In the genomic region with DNA sequence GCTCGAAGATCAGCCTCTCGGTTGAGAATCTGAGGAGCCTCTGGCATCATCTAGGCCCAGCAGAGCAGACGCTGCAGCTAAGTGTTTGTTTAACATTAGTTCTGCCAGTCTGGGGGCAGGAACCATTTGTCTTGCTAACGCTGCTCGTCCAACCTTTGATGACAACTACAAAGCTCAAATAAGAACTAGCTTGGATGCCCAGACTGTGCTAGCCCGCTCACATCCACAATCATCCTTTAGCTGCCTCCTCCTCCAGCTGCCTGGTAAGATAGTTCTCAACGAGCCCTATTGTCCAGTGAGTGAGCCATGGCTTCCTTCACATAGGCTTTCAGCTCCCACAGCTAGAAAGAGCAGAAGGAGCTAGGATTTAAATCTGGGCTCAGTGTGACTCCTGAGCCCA, we compare ENCODE assay signal across 12 mouse cellular contexts. TPM values are rescaled to one million over a fixed set of nuclear protein-coding genes. Genes with fewer than 3 reads are reported as not detected.
DNase-seq lines count a peak whose midpoint lies in the region; ATAC-seq and TF ChIP-seq lines count a peak whose summit lies in the region.
"Had no signal": no experiment of that assay in that cellular context is flagged by ENCODE, and none has a peak within 500 bp of the region (broad histone marks: within the 10 kb centered on the region; RNA-seq: fewer than 3 reads in every experiment).

No protein-coding gene starts in this region.

- no peak for TF ChIP-seq POLR2A in heart, adult 2 months (IDR thresholded peaks at IDR 0.05; ENCODE audit: insufficient read depth, low read depth, low read length)

- intact Hi-C loops in heart, adult 2 months (cut with DNase I), result no loop called here

- no peaks in the 10 kb centered on the region for H3K27me3 ChIP-seq in heart, adult 2 months (ENCODE audit: control insufficient read depth, insufficient read depth, low read length)
- no peaks in the 10 kb centered on the region for H3K27me3 ChIP-seq in lung, embryonic 16.5 days (ENCODE audit: control insufficient read depth, insufficient read depth, low read depth, low read length)
- H3K27me3 ChIP-seq in lung, postnatal 0 days (replicated peaks; ENCODE audit: insufficient read depth, low read length), result no peaks in the 10 kb centered on the region
- H3K27me3 ChIP-seq in hindbrain, embryonic 14.5 days (ENCODE audit: control insufficient read depth, insufficient read depth, low read length), result no peaks in the 10 kb centered on the region
- no peaks in the 10 kb centered on the region for H3K27me3 ChIP-seq in stomach, embryonic 15.5 days (replicated peaks)
- H3K27me3 ChIP-seq: embryonic facial prominence, embryonic 13.5 days; midbrain, embryonic 12.5 days had no signal

- H3K79me2 ChIP-seq in heart, adult 2 months (replicated peaks; ENCODE audit: control insufficient read depth, insufficient read depth, low read length), result no peaks in the 10 kb centered on the region

- WGBS in heart, adult 2 months, result 68% methylated on average over 7 of the region's 7 CpGs
- WGBS in lung, embryonic 16.5 days, result 26% methylated on average over 7 of the region's 7 CpGs
- 32% methylated on average over 7 of the region's 7 CpGs for WGBS in lung, postnatal 0 days
- 18% methylated on average over 7 of the region's 7 CpGs for WGBS in hindbrain, embryonic 14.5 days
- 34% methylated on average over 7 of the region's 7 CpGs for WGBS in stomach, embryonic 15.5 days

- no peak for DNase-seq in heart, adult 2 months
- DNase-seq in heart, postnatal 4 days, result no peak
- DNase-seq in lung, postnatal 0 days (ENCODE audit: low spot score), result no peak
- no peak for DNase-seq in hindbrain, embryonic 14.5 days (ENCODE audit: low spot score)
- no peak for DNase-seq in thymus, postnatal 14 days
- DNase-seq in cerebellum, adult 9-11 months, result no peak

- no peak for TF ChIP-seq CTCF in heart, adult 2 months (IDR thresholded peaks at IDR 0.05)
- TF ChIP-seq CTCF in lung, postnatal 0 days (IDR thresholded peaks at IDR 0.05), result no peak

- H3K4me2 ChIP-seq in lung, embryonic 16.5 days (ENCODE audit: low read depth, low read length), result no peak overlapping the region
- H3K4me2 ChIP-seq in lung, postnatal 0 days (replicated peaks; ENCODE audit: low read depth, low read length), result no peak overlapping the region
- no peak overlapping the region for H3K4me2 ChIP-seq in hindbrain, embryonic 14.5 days (replicated peaks)
- H3K4me2 ChIP-seq in stomach, embryonic 15.5 days, result no peak overlapping the region
- H3K4me2 ChIP-seq: embryonic facial prominence, embryonic 13.5 days; heart, embryonic 11.5 days; midbrain, embryonic 12.5 days had no signal

- TF ChIP-seq EP300 in heart, adult 2 months (IDR thresholded peaks at IDR 0.05; ENCODE audit: insufficient read depth, low read depth, low read length), result no peak
- no peak for TF ChIP-seq EP300 in lung, postnatal 0 days (IDR thresholded peaks at IDR 0.05)

- H3K4me1 ChIP-seq in heart, adult 2 months (ENCODE audit: control insufficient read depth, insufficient read depth, low read length), result peaks cover 4% of the 10 kb centered on the region
- peaks cover 25% of the 10 kb centered on the region for H3K4me1 ChIP-seq in lung, embryonic 16.5 days (replicated peaks; ENCODE audit: control insufficient read depth, insufficient read depth, low read length)
- H3K4me1 ChIP-seq in lung, postnatal 0 days (ENCODE audit: insufficient read depth, low read depth, low read length), result no peaks in the 10 kb centered on the region; the same call in 1 of the 2 replicates
- no peaks in the 10 kb centered on the region for H3K4me1 ChIP-seq in hindbrain, embryonic 14.5 days (replicated peaks; ENCODE audit: control insufficient read depth, insufficient read depth, low read length)
- peaks cover 17% of the 10 kb centered on the region for H3K4me1 ChIP-seq in stomach, embryonic 15.5 days

- H3K36me3 ChIP-seq in heart, adult 2 months (ENCODE audit: control insufficient read depth, insufficient read depth, low read length), result no peaks in the 10 kb centered on the region
- no peaks in the 10 kb centered on the region for H3K36me3 ChIP-seq in lung, embryonic 16.5 days (ENCODE audit: control insufficient read depth, insufficient read depth, low read length)
- no peaks in the 10 kb centered on the region for H3K36me3 ChIP-seq in lung, postnatal 0 days (ENCODE audit: insufficient read depth, low read length)
- peaks cover 13% of the 10 kb centered on the region; the same call in 1 of the 2 replicates for H3K36me3 ChIP-seq in hindbrain, embryonic 14.5 days (replicated peaks; ENCODE audit: control insufficient read depth, insufficient read depth)
- H3K36me3 ChIP-seq in stomach, embryonic 15.5 days, result no peaks in the 10 kb centered on the region
- H3K36me3 ChIP-seq: embryonic facial prominence, embryonic 13.5 days had no signal

- no peaks in the 10 kb centered on the region for H3K9me3 ChIP-seq in lung, embryonic 16.5 days (ENCODE audit: control insufficient read depth, low read length)
- no peaks in the 10 kb centered on the region for H3K9me3 ChIP-seq in lung, postnatal 0 days (ENCODE audit: low read length)
- no peaks in the 10 kb centered on the region for H3K9me3 ChIP-seq in hindbrain, embryonic 14.5 days (ENCODE audit: control insufficient read depth, low read length)
- no peaks in the 10 kb centered on the region for H3K9me3 ChIP-seq in stomach, embryonic 15.5 days
- H3K9me3 ChIP-seq: embryonic facial prominence, embryonic 13.5 days; midbrain, embryonic 12.5 days had no signal

- ATAC-seq in lung, embryonic 16.5 days (ENCODE audit: low read depth), result no peak
- no peak for ATAC-seq in lung, postnatal 0 days
- ATAC-seq in hindbrain, embryonic 14.5 days (ENCODE audit: low FRiP score), result no peak
- ATAC-seq in stomach, embryonic 15.5 days (ENCODE audit: insufficient read depth, low FRiP score, low read depth), result no peak
- ATAC-seq: Patski had no signal

- H3K27ac ChIP-seq in heart, adult 2 months, result peak overlapping the region; percentile 49
- peak overlapping the region; percentile 31 for H3K27ac ChIP-seq in lung, embryonic 16.5 days (ENCODE audit: low read length)
- H3K27ac ChIP-seq in lung, postnatal 0 days (ENCODE audit: low read length), result no peak overlapping the region
- peak overlapping the region; percentile 55 for H3K27ac ChIP-seq in hindbrain, embryonic 14.5 days
- H3K27ac ChIP-seq in stomach, embryonic 15.5 days, result peak overlapping the region; percentile 48; the same call in 1 of the 2 replicates
- H3K27ac ChIP-seq: embryonic facial prominence, embryonic 13.5 days; midbrain, embryonic 12.5 days had no signal

- no peak overlapping the region for H3K9ac ChIP-seq in heart, adult 2 months (ENCODE audit: low read depth, low read length)
- H3K9ac ChIP-seq in lung, embryonic 16.5 days (ENCODE audit: low read length), result peak overlapping the region; percentile 25; the same call in 1 of the 2 replicates
- H3K9ac ChIP-seq in lung, postnatal 0 days (replicated peaks; ENCODE audit: low read depth), result no peak overlapping the region
- H3K9ac ChIP-seq in hindbrain, embryonic 14.5 days, result no peak overlapping the region
- no peak overlapping the region for H3K9ac ChIP-seq in stomach, embryonic 15.5 days
- H3K9ac ChIP-seq: embryonic facial prominence, embryonic 13.5 days; midbrain, embryonic 12.5 days had no signal

- no peak overlapping the region for H3K4me3 ChIP-seq in heart, adult 2 months
- H3K4me3 ChIP-seq in lung, embryonic 16.5 days (ENCODE audit: low read length), result no peak overlapping the region
- no peak overlapping the region for H3K4me3 ChIP-seq in lung, postnatal 0 days (ENCODE audit: low read depth, low read length)
- no peak overlapping the region for H3K4me3 ChIP-seq in hindbrain, embryonic 14.5 days (replicated peaks; ENCODE audit: low read length)
- no peak overlapping the region for H3K4me3 ChIP-seq in stomach, embryonic 15.5 days (replicated peaks)
- H3K4me3 ChIP-seq: embryonic facial prominence, embryonic 13.5 days; midbrain, embryonic 12.5 days had no signal

RNA-seq across cellular contexts. Expression of a gene that starts 45.4 kb away (rescaled TPM):
- total RNA-seq in heart, adult 2 months (2021), result 10 to 100 TPM; 15.6 to 17.4 TPM
- polyA plus RNA-seq in heart, adult 2 months (2012; rRNA removed), result 18.1 and 24.7 TPM in 2 replicates
- 10 to 100 TPM; 25.0 to 28.8 TPM for total RNA-seq in heart, postnatal 4 days (2021)
- polyA plus RNA-seq in lung, embryonic 16.5 days (2015; fragmentation: Nextera tagmentation; extraction: Ambion mirVana), result 30.2 and 30.4 TPM in 2 replicates
- 14.9 and 16.6 TPM in 2 replicates for polyA plus RNA-seq in lung, postnatal 0 days (2015; fragmentation: Nextera tagmentation; extraction: Ambion mirVana)
- polyA plus RNA-seq in hindbrain, embryonic 14.5 days (2014; fragmentation: Nextera tagmentation; extraction: Ambion mirVana), result 27.2 and 32.1 TPM in 2 replicates
- 24.4 and 27.7 TPM in 2 replicates for polyA plus RNA-seq in stomach, embryonic 15.5 days (2015; fragmentation: Nextera tagmentation; extraction: Ambion mirVana)

RNA-seq across cellular contexts. Expression of a gene that starts 45.9 kb away (rescaled TPM):
- 10 to 100 TPM; 17.9 to 23.8 TPM for total RNA-seq in heart, adult 2 months (2021)
- polyA plus RNA-seq in heart, adult 2 months (2012; rRNA removed), result 22.4 and 29.5 TPM in 2 replicates
- 10 to 100 TPM; 78.2 to 86.6 TPM for total RNA-seq in heart, postnatal 4 days (2021)
- polyA plus RNA-seq in lung, embryonic 16.5 days (2015; fragmentation: Nextera tagmentation; extraction: Ambion mirVana), result 272 and 278 TPM in 2 replicates
- 104 and 122 TPM in 2 replicates for polyA plus RNA-seq in lung, postnatal 0 days (2015; fragmentation: Nextera tagmentation; extraction: Ambion mirVana)
- polyA plus RNA-seq in hindbrain, embryonic 14.5 days (2014; fragmentation: Nextera tagmentation; extraction: Ambion mirVana), result 228 and 237 TPM in 2 replicates
- 258 and 269 TPM in 2 replicates for polyA plus RNA-seq in stomach, embryonic 15.5 days (2015; fragmentation: Nextera tagmentation; extraction: Ambion mirVana)
